Mouse (Mus musculus): ENCODE data around the gene Gm9887. TPM values are rescaled to one million over a fixed set of nuclear protein-coding genes. Genes with fewer than 3 reads are reported as not detected.
"Not testable (repeated sequence)": the region's sequence is repeated elsewhere in the genome, so short reads cannot be mapped to it uniquely, and the experiment has no call there.

The Gm9887 gene
- polyA plus RNA-seq, 1 experiment from 2014 or later = 0.51 TPM

DNA sequence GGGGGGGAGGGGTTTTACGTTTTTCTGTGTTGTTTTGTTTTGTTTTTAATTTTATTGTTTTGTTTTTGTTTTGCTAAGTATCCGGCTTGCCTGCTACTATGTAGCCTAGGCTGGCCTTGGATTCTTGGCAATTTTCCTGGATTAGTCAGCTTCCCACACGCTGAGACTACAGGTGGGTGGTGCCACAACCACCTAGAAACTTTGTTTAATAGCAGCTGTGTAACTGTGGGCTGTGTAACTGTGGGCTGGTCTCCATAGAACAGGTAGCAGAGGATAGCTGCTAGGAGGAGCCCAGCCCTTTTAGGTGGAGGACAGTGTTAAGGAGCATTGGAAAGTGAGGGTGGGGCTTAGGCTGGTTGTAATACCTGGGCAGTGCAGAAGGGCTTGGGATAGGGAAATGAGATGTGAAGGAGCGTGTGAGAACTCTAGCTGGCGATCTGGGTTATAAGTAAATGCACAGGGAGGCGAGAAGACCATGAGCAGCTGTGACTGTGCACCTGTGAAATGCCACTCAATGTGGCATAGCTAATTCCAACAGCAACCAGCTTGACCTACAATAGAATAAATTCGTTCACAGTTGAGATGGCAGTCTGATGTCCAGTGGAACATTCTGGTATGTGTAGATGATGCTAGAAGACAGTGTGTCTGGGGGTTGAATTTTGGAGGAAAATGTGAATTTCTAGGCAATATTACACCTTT is 17.9 kb upstream of the Gm9887 start:
- no peak for DNase-seq
- Histone ChIP-seq H3K4me2 (ENCODE audit: low read length) (no peak overlapping the region), H3K4me3 (replicated peaks; ENCODE audit: low read depth, low read length) (no peak overlapping the region), H3K27me3 (ENCODE audit: control insufficient read depth, insufficient read depth, low read length) (no peaks in the 10 kb centered on the region), H3K9me3 (ENCODE audit: control insufficient read depth, low read length) (no peaks in the 10 kb centered on the region), H3K36me3 (ENCODE audit: control insufficient read depth, insufficient read depth, low read length) (no peaks in the 10 kb centered on the region), H3K27ac (replicated peaks; ENCODE audit: low read depth, low read length) (no peak overlapping the region), H3K9ac (replicated peaks; ENCODE audit: low read length) (no peak overlapping the region), H3K4me1 (ENCODE audit: control insufficient read depth, insufficient read depth, low read length) (no peaks in the 10 kb centered on the region)
- 81% methylated on average over 7 of the region's 7 CpGs for WGBS
- ATAC-seq (ENCODE audit: low FRiP score, low TSS enrichment) = no peak

DNA sequence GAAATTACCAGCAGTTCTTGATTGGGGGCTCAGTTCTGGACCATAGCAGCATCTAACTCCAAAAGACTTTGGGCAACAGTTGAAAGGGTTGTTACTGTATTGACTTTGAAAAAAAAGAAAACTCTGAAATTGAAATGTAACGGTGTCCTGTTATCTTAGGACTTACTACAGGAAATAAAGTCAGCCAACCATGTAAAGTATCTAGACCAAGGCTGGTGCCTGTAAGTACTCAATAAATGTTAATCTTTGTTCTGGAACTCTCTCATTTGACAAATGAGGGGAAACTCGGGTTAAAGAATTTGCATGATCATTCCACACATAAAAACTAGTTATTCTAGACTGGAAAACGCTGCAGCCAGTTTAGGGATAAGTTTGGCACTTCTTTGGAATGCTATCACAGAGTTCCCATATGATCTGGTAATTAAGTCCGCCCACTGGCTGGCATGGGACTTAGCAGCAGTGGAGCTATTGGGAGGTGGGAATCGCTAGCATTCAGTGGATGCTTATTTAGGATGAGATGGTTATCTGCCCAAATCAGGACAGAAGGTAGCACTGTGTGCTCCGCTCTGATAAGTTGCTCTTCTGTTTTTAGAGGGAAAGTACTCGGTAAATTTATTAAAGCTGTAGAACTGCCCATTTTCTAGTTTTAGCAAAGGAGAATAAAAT is 17.1 kb upstream of the Gm9887 start:
- H3K9ac ChIP-seq (replicated peaks; ENCODE audit: low read length) = no peak overlapping the region
- WGBS = 74% methylated on average over 7 of the region's 7 CpGs
- H3K27ac ChIP-seq (replicated peaks; ENCODE audit: low read depth, low read length) = no peak overlapping the region
- no peak overlapping the region for H3K4me3 ChIP-seq (replicated peaks; ENCODE audit: low read depth, low read length)
- no peak for DNase-seq
- H3K9me3 ChIP-seq (ENCODE audit: control insufficient read depth, low read length) = no peaks in the 10 kb centered on the region
- no peaks in the 10 kb centered on the region for H3K36me3 ChIP-seq (ENCODE audit: control insufficient read depth, insufficient read depth, low read length)
- no peaks in the 10 kb centered on the region for H3K4me1 ChIP-seq (ENCODE audit: control insufficient read depth, insufficient read depth, low read length)
- no peak overlapping the region for H3K4me2 ChIP-seq (ENCODE audit: low read length)
- ATAC-seq (ENCODE audit: low FRiP score, low TSS enrichment) = no peak
- no peaks in the 10 kb centered on the region for H3K27me3 ChIP-seq (ENCODE audit: control insufficient read depth, insufficient read depth, low read length)

DNA sequence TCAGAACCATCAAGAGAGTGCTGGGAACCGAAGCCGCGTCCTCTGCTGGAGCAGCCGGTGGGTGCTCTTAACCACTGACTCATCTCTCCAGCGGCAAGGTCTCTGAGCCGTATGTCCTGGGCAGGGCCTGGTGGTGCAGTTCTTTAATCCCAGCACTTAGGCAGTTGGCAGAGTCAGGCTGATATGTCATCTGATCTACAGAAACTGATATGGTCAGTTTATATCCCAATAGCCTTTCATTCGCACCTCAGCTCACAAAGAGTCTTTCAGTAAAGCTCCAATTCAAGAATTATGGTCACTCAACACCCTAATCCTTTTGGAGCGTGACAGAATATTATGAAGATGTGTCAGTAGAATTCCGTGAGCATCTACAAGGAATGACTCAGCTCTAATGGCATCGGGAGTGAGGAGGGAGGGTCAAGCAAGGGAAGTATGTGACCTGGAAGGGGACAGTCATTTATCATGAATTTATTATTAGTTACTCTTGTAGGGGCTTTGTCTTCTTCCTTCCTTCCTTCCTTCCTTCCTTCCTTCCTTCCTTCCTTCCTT is 16.1 kb upstream of the Gm9887 start:
- Histone ChIP-seq H3K27me3 (ENCODE audit: control insufficient read depth, insufficient read depth, low read length) (no peaks in the 10 kb centered on the region), H3K27ac (replicated peaks; ENCODE audit: low read depth, low read length) (no peak overlapping the region), H3K4me2 (ENCODE audit: low read length) (no peak overlapping the region), H3K9me3 (ENCODE audit: control insufficient read depth, low read length) (no peaks in the 10 kb centered on the region), H3K36me3 (ENCODE audit: control insufficient read depth, insufficient read depth, low read length) (no peaks in the 10 kb centered on the region), H3K9ac (replicated peaks; ENCODE audit: low read length) (no peak overlapping the region), H3K4me1 (ENCODE audit: control insufficient read depth, insufficient read depth, low read length) (no peaks in the 10 kb centered on the region), H3K4me3 (replicated peaks; ENCODE audit: low read depth, low read length) (no peak overlapping the region)
- ATAC-seq (ENCODE audit: low FRiP score, low TSS enrichment) (no peak), DNase-seq (no peak)
- WGBS = 82% methylated on average over 10 of the region's 10 CpGs

DNA sequence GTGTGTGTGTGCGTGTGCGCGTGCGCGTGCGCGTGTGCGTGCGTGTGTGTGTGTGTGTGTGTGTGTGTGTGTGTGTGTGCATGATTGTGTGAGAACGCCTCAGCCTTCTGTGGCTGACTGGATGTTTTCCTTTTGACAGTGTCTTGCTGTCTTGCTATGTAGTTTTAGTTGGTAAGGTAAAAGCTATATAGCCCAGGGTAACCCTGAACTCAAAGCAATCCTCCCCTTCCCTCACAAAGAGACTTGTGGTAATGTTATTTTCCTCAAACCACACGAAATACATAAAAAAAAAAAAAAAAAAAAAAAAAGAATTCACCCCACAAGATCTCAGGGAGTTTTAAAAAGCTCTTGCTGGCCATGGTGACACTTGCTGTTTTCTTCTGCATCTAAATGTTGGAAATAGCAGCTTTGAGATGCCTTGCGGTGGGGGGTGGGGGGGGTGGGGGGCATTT is 14.0 kb upstream of the Gm9887 start:
- 80% methylated on average over 11 of the region's 12 CpGs for WGBS
- not testable (repeated sequence) for DNase-seq; H3K36me3 ChIP-seq (ENCODE audit: control insufficient read depth, insufficient read depth, low read length); H3K27me3 ChIP-seq (ENCODE audit: control insufficient read depth, insufficient read depth, low read length); H3K4me3 ChIP-seq (replicated peaks; ENCODE audit: low read depth, low read length); ATAC-seq (ENCODE audit: low FRiP score, low TSS enrichment); H3K9me3 ChIP-seq (ENCODE audit: control insufficient read depth, low read length); H3K4me1 ChIP-seq (ENCODE audit: control insufficient read depth, insufficient read depth, low read length); H3K4me2 ChIP-seq (ENCODE audit: low read length); H3K27ac ChIP-seq (replicated peaks; ENCODE audit: low read depth, low read length); H3K9ac ChIP-seq (replicated peaks; ENCODE audit: low read length)

DNA sequence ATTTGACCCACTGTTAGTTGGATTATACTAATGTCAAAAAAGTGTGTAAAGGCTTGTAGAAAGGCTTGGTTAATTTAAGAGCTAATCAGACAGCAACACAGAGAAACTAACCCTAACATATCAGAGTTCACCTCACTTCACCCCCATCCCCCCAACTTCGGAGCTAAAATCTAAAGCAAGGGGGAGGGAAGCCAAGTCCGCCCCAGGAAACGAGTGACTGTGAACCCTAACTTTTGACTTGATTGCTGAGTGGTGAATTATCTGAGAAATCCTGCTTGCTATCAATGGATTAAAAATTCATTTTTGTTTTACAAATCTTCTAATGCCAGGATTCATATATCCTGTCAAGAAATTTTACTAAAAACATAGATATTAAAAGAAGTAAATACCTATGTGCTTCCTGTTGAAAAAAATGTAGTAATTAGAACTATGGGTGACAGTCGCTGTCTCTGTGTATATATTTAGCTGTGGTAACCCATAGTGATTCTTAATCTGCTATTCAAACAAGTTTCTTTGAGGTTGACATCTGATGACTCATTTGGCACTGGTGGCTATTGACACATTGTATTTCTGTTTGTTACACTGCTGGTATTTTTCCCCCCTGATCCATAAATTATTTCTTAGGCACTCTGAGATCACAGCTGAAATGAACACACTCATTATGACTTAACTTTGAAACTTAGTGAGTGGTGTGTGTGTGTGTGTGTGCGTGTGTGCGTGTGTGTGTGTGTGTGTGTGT is 13.5 kb upstream of the Gm9887 start:
- 62% methylated on average over 6 of the region's 6 CpGs for WGBS

DNA sequence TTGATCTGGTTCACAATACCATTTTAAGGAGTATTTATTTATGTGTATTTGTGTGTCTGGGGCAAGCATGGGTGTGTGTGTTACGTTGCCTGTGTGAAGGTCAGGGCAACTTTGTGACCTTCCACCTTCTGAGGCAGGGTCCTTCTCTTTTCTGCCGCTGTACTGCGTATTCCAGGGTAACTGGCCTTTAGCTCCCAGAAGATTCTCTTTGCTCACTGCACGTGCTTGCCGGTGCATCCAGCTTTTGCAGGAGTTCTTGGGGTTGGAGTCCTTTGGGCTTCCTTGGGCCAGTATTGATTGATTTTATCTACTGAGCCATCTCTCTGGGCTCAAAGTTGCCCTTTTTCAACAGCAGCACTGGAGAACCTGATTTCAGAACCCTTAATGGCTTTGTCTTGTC is 12.3 kb upstream of the Gm9887 start:
- DNase-seq = no peak
- H3K27ac ChIP-seq (replicated peaks; ENCODE audit: low read depth, low read length) = no peak overlapping the region
- no peaks in the 10 kb centered on the region for H3K9me3 ChIP-seq (ENCODE audit: control insufficient read depth, low read length)
- no peaks in the 10 kb centered on the region for H3K4me1 ChIP-seq (ENCODE audit: control insufficient read depth, insufficient read depth, low read length)
- 93% methylated on average over 5 of the region's 5 CpGs for WGBS
- ATAC-seq (ENCODE audit: low FRiP score, low TSS enrichment) = no peak
- no peak overlapping the region for H3K4me3 ChIP-seq (replicated peaks; ENCODE audit: low read depth, low read length)
- no peak overlapping the region for H3K4me2 ChIP-seq (ENCODE audit: low read length)
- no peak overlapping the region for H3K9ac ChIP-seq (replicated peaks; ENCODE audit: low read length)
- no peaks in the 10 kb centered on the region for H3K36me3 ChIP-seq (ENCODE audit: control insufficient read depth, insufficient read depth, low read length)
- H3K27me3 ChIP-seq (ENCODE audit: control insufficient read depth, insufficient read depth, low read length) = no peaks in the 10 kb centered on the region

More for the DNA sequence above, 13.5 kb upstream of the Gm9887 start:
- H3K9me3 ChIP-seq (ENCODE audit: control insufficient read depth, low read length) = no peaks in the 10 kb centered on the region
- H3K27me3 ChIP-seq (ENCODE audit: control insufficient read depth, insufficient read depth, low read length) = no peaks in the 10 kb centered on the region
- ATAC-seq (ENCODE audit: low FRiP score, low TSS enrichment) (no peak), DNase-seq (no peak)
- H3K9ac ChIP-seq (replicated peaks; ENCODE audit: low read length) = no peak overlapping the region
- no peak overlapping the region for H3K4me3 ChIP-seq (replicated peaks; ENCODE audit: low read depth, low read length)
- no peaks in the 10 kb centered on the region for H3K4me1 ChIP-seq (ENCODE audit: control insufficient read depth, insufficient read depth, low read length)
- H3K27ac ChIP-seq (replicated peaks; ENCODE audit: low read depth, low read length) = no peak overlapping the region
- H3K4me2 ChIP-seq (ENCODE audit: low read length) = no peak overlapping the region
- H3K36me3 ChIP-seq (ENCODE audit: control insufficient read depth, insufficient read depth, low read length) = no peaks in the 10 kb centered on the region

DNA sequence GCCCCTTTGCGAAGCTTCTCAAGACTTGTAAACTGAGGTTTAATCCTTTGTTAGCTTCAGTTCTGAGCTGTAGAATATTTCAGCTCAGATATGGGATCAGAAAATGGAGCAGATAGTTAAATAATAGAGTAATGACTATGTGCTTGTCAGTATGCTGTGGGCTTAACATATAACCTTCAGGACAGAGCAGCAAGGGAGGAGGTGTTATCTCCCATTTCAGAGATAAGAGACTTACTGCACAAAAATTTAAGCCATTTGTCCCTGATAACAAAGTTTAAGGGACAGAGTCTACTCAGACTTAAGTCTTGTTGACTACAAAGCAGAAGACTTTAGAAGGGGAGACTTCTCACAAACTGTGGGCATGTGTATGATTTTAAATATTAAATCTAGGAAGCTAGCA is 10.6 kb upstream of the Gm9887 start:
- H3K27me3 ChIP-seq (ENCODE audit: control insufficient read depth, insufficient read depth, low read length) = no peaks in the 10 kb centered on the region
- ATAC-seq (ENCODE audit: low FRiP score, low TSS enrichment) = no peak
- no peak for DNase-seq
- H3K4me1 ChIP-seq (ENCODE audit: control insufficient read depth, insufficient read depth, low read length) = no peaks in the 10 kb centered on the region
- H3K4me3 ChIP-seq (replicated peaks; ENCODE audit: low read depth, low read length) = no peak overlapping the region
- H3K9me3 ChIP-seq (ENCODE audit: control insufficient read depth, low read length) = no peaks in the 10 kb centered on the region
- no peak overlapping the region for H3K27ac ChIP-seq (replicated peaks; ENCODE audit: low read depth, low read length)
- no peak overlapping the region for H3K4me2 ChIP-seq (ENCODE audit: low read length)
- H3K36me3 ChIP-seq (ENCODE audit: control insufficient read depth, insufficient read depth, low read length) = no peaks in the 10 kb centered on the region
- no peak overlapping the region for H3K9ac ChIP-seq (replicated peaks; ENCODE audit: low read length)
- 95% methylated on average over 1 of the region's 1 CpGs for WGBS

DNA sequence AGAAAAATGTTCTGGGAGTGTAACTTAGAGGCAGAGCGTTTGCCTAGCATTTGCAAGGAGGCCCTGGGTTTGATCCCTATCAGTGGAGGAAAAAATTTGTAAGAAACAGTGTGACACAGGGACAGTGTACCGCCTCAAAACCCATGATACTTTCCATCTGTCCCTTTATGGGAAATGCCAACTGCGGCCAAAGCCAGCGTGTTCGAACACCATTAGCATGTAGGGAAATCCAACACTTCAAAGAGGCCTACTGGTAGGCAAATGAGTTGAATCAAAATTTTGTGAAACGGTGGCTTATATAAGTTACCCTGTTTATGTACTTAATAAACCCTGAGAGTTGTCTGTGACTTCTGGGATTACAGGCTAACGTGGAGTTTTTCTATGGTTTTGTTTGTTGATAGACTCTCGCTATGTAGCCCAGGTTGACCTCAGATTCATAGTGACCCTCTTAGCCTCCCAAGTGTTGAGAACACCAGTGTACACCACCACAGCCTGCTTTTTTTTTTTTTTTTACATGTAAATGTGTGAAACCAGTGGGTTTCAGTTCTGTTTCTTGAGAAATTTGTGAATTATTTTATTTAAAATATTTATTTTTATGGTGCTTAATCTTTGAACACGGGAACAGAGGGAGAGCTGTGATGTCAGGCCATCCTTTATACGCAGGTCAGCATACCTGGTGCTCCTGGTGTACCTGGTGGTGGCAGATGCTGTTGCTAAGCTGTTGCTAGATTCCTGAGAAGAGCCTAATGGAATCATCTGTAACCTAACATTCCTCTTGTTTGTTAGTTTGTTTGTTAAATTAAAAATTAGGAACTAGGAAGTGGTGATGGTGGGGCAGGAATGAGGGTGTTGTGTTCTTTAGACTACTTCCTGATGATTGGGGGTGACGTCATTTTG is 6.5 kb upstream of the Gm9887 start:
- DNase-seq (no peak), ATAC-seq (ENCODE audit: low FRiP score, low TSS enrichment) (no peak)
- Histone ChIP-seq H3K4me3 (replicated peaks; ENCODE audit: low read depth, low read length) (no peak overlapping the region), H3K4me1 (ENCODE audit: control insufficient read depth, insufficient read depth, low read length) (peaks cover 10% of the 10 kb centered on the region), H3K36me3 (ENCODE audit: control insufficient read depth, insufficient read depth, low read length) (0 out of 2 replicates have a peak, but pooled peaks cover 6% of the 10 kb centered on the region), H3K27ac (replicated peaks; ENCODE audit: low read depth, low read length) (no peak overlapping the region), H3K9me3 (ENCODE audit: control insufficient read depth, low read length) (no peaks in the 10 kb centered on the region), H3K27me3 (ENCODE audit: control insufficient read depth, insufficient read depth, low read length) (no peaks in the 10 kb centered on the region), H3K4me2 (ENCODE audit: low read length) (no peak overlapping the region), H3K9ac (replicated peaks; ENCODE audit: low read length) (no peak overlapping the region)
- WGBS = 94% methylated on average over 11 of the region's 11 CpGs

Data from midbrain, embryonic 14.5 days (tissue).